Mouse (Mus musculus) limb, embryonic 14.5 days (tissue): ENCODE data around the gene Rtn3. TPM values are rescaled to one million over a fixed set of nuclear protein-coding genes. Genes with fewer than 3 reads are reported as not detected.

ENCODE experiments used
- ATAC-seq: fragments of 200-750 bp; cut with Nextera tagmentation; 2 replicates; pipeline ENCODE4 v1.8.0; 2017; ENCODE audit warnings: low read depth, moderate number of reproducible peaks, moderate TSS enrichment; ENCODE audit not compliant: low FRiP score
- DNase-seq: peaks from one replicate; pipeline ENCODE4 v3.0.0-alpha.2; 2015; ENCODE audit warnings: low spot score
- H3K27ac ChIP-seq: fragments of 300-500 bp; sonication (generic); replicated peaks from 2 replicates; pipeline ENCODE4 v1.5.1; 2014; ENCODE audit warnings: low read depth, mild to moderate bottlenecking, low read length, moderate library complexity, mixed read lengths
- H3K27me3 ChIP-seq: fragments of 300-500 bp; sonication (generic); 2 replicates; pipeline ENCODE4 v1.6.1; 2014; ENCODE audit warnings: low read length, mixed read lengths; ENCODE audit not compliant: control insufficient read depth, insufficient read depth
- H3K36me3 ChIP-seq: fragments of 300-500 bp; sonication (generic); 2 replicates; pipeline ENCODE4 v1.6.1; 2014; ENCODE audit warnings: mild to moderate bottlenecking, low read length, moderate library complexity, mixed read lengths; ENCODE audit not compliant: control insufficient read depth, insufficient read depth
- H3K4me1 ChIP-seq: fragments of 300-500 bp; sonication (generic); 2 replicates; pipeline ENCODE4 v1.6.1; 2014; ENCODE audit warnings: antibody characterized with exemption, low read length, mixed read lengths; ENCODE audit not compliant: control insufficient read depth, insufficient read depth
- H3K4me2 ChIP-seq: fragments of 300-500 bp; sonication (generic); replicated peaks from 2 replicates; pipeline ENCODE4 v1.6.1; 2014; ENCODE audit warnings: low read depth, mild to moderate bottlenecking, low read length, moderate library complexity; ENCODE audit not compliant: severe bottlenecking
- H3K4me3 ChIP-seq: fragments of 300-500 bp; sonication (generic); replicated peaks from 2 replicates; pipeline ENCODE4 v1.5.1; 2014; ENCODE audit warnings: low read length
- H3K9ac ChIP-seq: fragments of 300-500 bp; sonication (generic); 2 replicates; pipeline ENCODE4 v1.6.1; 2014; ENCODE audit warnings: mild to moderate bottlenecking, low read depth, low read length, moderate library complexity; ENCODE audit not compliant: severe bottlenecking
- H3K9me3 ChIP-seq: fragments of 300-500 bp; sonication (generic); 2 replicates; pipeline ENCODE4 v1.6.1; 2016; ENCODE audit warnings: low read length; ENCODE audit not compliant: control insufficient read depth
- POLR2A ChIP-seq: fragments of 200-500 bp; IDR thresholded peaks from 2 replicates; pipeline ENCODE4 v1.8.0; 2012; ENCODE audit warnings: inconsistent platforms, mild to moderate bottlenecking, moderate library complexity, borderline replicate concordance; ENCODE audit not compliant: insufficient read depth, insufficient read length; ENCODE audit errors: extremely low read depth
- WGBS: fragments of 180-500 bp; shearing (Covaris S2); extraction: QIAGEN DNeasy Blood & Tissue Kit; methylation state at CpG from one replicate; pipeline ENCODE4 v1.1.7; 2014; 5-methylcytosine and 5-hydroxymethylcytosine counted together
- polyA plus RNA-seq, 2 experiments: library from polyadenylated mRNA; depleted of rRNA in 1 of 2; stranded (reverse) in 1 of 2; unstranded in 1 of 2; fragments of >200 nt; fragmentation: Nextera tagmentation in 1 of 2; extraction: Ambion mirVana in 1 of 2; gene quantifications; 2 replicates each; pipeline versions ENCODE4 v1.2.1 to v1.2.3; 2012 to 2014

Gene Rtn3
- polyA plus RNA-seq, 2 experiments: 107 to 112 TPM

DNA sequence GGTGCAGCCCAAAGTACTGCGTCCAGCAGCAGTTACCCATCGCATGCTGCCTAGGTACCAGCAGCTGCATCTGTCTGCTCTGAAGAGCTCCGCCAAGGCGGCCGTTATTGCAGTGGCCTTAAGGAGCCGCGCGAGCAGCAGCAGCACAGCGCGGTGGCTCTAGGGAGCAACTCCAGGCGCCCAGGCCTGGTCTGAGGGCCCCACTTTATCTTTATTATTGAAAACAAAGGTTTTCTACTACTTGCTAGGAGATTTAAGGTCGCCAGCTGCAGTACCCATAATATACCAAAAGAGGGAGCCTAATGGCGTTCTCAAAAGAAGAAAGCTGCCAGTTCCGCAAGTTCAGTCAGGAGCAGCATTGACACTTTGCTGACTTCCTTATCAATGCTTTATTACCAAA lies 41.6 kb downstream of the Rtn3 start:
- peak; percentile 73 for DNase-seq
- Histone ChIP-seq H3K4me1 (peaks cover 4% of the 10 kb centered on the region; the same call in 1 of the 2 replicates), H3K4me3 (0 out of 2 replicates have a peak overlapping the region, but pooled peaks have one; percentile 4), H3K36me3 (peaks cover 7% of the 10 kb centered on the region), H3K9me3 (no peaks in the 10 kb centered on the region), H3K27ac (no peak overlapping the region), H3K4me2 (no peak overlapping the region; the same call in 1 of the 2 replicates), H3K9ac (peak overlapping the region; percentile 21), H3K27me3 (no peaks in the 10 kb centered on the region)
- TF ChIP-seq POLR2A: no peak
- ATAC-seq: peak; percentile 44
- WGBS: 46% methylated on average over 14 of the region's 14 CpGs

DNA sequence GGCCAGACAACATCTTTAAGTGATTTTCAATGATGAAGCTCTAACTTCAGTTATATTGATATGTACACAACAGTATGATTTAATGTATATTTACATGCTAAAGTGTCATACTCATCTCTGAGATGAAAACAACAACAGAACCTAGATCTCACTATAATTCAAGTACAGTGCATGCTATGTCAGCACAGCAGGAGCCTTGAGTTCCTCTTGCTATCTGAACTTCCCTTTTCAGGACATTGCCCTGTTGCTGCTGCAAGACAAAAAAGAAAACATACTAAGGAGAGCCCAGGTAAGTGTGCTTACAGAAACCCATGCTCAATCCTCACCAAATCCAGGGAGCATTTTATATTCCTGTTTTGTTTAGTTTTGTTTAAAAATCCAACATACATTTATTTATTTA lies 44.8 kb downstream of the Rtn3 start:
- Histone ChIP-seq H3K4me1 (peaks cover 4% of the 10 kb centered on the region; the same call in 1 of the 2 replicates), H3K27me3 (no peaks in the 10 kb centered on the region), H3K4me3 (no peak overlapping the region), H3K9me3 (no peaks in the 10 kb centered on the region), H3K4me2 (no peak overlapping the region), H3K27ac (no peak overlapping the region), H3K9ac (no peak overlapping the region), H3K36me3 (peaks cover 18% of the 10 kb centered on the region)
- no peak for ATAC-seq
- no peak for TF ChIP-seq POLR2A
- no peak for DNase-seq

DNA sequence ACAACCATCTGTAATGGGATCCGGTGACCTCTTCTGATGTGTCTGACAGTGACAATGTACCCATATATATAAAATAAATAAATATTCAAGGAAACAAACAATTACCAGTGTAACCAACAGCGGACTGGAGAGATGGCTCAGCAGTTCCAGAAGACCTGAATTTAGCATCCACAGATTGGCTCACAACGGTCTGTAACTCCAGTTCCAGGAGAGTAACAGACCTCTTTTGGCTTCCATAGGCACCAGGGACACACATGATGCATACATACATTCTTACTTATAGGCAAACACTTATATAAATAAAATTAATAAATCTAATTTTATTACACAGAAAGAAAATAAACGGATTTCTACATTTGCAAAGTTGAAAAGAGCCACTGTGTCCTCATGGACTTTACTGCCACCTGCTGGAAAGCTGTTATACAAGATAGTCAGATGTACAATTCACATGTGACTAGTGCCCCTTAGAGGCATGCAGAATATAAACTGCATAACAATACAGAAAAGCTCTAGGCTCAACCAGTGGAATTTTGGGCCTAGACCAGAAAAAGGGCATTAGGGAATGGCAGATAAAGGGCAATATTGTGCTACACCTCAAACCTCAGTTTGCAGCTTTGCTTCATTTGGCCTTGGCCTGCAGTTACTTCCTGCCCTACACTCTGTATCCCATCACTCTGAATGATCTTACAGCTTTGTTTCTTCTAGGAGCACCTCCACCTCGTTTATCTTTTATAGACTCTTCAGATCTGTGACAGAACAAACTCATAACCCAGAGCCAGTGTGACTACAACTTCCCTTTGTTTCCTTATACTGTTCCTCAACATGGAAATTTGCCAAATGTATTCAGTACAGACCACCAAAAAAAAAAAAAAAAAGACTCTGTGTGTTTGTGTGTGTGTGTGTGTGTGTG lies 46.8 kb downstream of the Rtn3 start:
- ATAC-seq (peak; percentile 77; the same call in 1 of the 2 replicates), DNase-seq (peak; percentile 86)
- Histone ChIP-seq H3K36me3 (peaks cover 36% of the 10 kb centered on the region), H3K27me3 (no peaks in the 10 kb centered on the region), H3K4me1 (peaks cover 1% of the 10 kb centered on the region; the same call in 1 of the 2 replicates), H3K9me3 (no peaks in the 10 kb centered on the region), H3K27ac (no peak overlapping the region), H3K4me2 (no peak overlapping the region), H3K9ac (no peak overlapping the region), H3K4me3 (no peak overlapping the region)
- WGBS: 69% methylated on average over 5 of the region's 5 CpGs
- TF ChIP-seq POLR2A: no peak

DNA sequence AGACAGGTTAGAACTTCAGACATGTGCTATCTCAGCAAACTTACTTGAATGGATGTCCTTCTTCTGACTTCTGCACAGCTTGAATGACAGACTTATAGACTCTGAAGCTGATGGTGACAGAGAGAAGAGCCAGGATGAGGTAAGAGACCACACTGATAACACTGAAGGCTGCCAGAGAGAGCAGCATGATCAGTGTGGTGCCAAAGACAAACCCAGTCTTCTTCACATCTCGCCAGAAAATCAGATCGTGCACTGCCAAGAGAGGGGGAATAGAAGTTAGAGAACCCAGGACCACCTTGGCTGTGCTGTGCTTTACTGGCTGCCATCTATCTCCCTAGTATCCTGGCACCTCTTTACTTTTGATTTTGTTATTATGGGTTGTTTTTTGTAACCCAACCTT lies 48.2 kb downstream of the Rtn3 start:
- Histone ChIP-seq H3K9ac (no peak overlapping the region), H3K9me3 (no peaks in the 10 kb centered on the region), H3K4me2 (no peak overlapping the region), H3K27me3 (no peaks in the 10 kb centered on the region), H3K27ac (no peak overlapping the region), H3K4me1 (no peaks in the 10 kb centered on the region), H3K36me3 (peaks cover 49% of the 10 kb centered on the region), H3K4me3 (no peak overlapping the region)
- ATAC-seq (no peak), DNase-seq (no peak)
- TF ChIP-seq POLR2A: no peak
- 91% methylated on average over 2 of the region's 2 CpGs for WGBS

DNA sequence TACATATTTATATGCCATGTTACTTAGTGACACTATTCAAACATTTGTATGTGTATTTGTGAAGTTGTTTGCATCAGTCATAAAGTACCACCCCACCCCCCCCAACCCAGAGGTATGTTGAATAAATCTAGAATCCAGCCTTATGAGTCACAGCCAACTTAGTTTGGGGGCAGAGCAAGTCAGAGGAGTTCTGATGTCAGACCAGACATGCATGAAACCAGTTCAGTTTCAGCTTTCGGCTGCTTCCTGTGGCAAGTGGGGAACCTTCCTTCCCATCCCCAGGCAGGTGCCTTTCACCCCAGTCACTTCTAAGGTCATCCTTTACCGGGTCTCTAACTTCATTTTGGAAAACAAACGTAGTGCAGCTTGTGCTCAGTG lies 57.7 kb downstream of the Rtn3 start:
- Histone ChIP-seq H3K27me3 (no peaks in the 10 kb centered on the region), H3K4me1 (peaks cover 35% of the 10 kb centered on the region), H3K27ac (no peak overlapping the region), H3K9me3 (no peaks in the 10 kb centered on the region), H3K4me3 (no peak overlapping the region), H3K36me3 (peaks cover 94% of the 10 kb centered on the region), H3K9ac (no peak overlapping the region), H3K4me2 (no peak overlapping the region)
- DNase-seq (no peak), ATAC-seq (no peak)
- no peak for TF ChIP-seq POLR2A
- WGBS: 45% methylated on average over 3 of the region's 3 CpGs
